Mouse (Mus musculus): ENCODE measurements around the gene Poc1a.

- TF ChIP-seq CTCF (IDR thresholded peaks at IDR 0.05; ENCODE audit: low read depth) (no peak), EP300 (IDR thresholded peaks at IDR 0.05; ENCODE audit: low read depth) (no peak)
Measured at GRCm38 (mm10) chr9:106261491-106261890, 19.4 kb upstream of the Poc1a start.
